Mouse (Mus musculus) brain, embryonic 18.5 days (tissue): ENCODE measurements around the gene Gprc5b.

ENCODE experiments used
- DNase-seq: peaks from one replicate; pipeline ENCODE4 v3.0.0-alpha.2; 2012; ENCODE audit warnings: low read depth, low spot score

Gene Gprc5b

DNA sequence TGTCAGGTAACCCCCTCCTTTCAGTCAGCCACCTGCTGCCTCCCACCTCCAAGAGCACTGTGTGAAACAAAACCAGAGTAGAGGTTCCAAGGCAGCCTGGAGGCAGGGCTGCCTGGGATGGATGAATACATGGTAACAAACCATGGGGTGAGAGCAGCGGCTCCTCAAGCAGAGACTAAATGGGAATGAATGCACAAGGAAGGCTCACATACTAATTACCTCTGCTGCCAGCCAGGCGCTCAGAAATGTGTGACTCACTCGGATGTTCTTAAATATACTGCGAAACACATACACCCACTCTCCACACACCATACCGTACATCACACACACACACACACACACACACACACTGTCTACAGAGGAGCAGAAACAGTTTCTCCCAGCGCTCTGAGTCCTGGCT is 4.7 kb downstream of the Gprc5b start:
- no peak for DNase-seq

DNA sequence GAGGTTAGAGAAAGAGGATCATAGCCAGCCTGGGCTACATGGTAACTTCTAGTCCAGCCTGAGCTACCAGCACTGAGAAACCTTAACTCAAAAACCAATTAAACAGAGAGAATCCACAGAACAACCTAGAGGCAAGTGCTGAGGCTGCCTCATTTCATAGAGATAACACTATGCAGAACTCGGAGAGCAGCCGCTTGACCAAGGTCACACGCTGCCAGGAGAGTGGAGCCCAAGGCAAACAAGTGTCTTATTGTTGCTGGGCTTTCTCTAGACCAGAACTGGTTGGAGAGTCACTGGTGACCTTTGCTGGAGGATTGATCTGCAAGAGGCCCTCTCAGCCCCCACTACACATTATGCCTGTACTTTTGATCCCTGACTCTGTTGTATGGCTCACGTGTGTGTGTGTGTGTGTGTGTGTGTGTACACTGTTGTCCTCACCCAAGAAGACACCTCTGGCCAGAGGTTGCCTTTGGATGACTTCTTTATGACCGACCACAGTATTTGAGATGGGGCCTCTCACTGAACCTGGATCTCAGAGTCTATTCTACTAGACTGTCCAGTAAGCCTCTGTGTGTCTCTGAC is 5.6 kb downstream of the Gprc5b start:
- DNase-seq: no peak

DNA sequence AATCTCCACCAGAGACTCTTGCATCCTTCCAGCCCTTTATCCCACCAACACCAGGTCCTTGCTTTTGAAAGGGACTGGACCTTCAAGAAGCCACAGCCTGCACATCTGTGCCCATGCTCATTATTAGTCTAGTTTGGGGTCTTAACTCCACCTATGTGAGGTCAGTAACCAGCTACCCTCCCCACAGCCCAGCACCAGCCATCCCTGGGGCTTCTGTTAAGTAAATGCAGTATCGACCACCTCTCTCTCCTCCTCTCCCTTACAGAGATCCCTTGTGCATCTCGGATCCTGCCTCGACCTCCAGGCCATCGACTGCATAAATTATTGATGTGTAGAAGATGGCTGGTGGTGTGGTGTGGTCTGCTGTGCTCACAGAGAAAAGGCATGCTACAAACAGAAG is 8.6 kb downstream of the Gprc5b start:
- DNase-seq: no peak

- DNase-seq: no peak
Measured at GRCm38 (mm10) chr7:118985786-118986185, 9.2 kb downstream of the Gprc5b start.

- no peak for DNase-seq
Measured at GRCm38 (mm10) chr7:118983961-118984360, 11.1 kb downstream of the Gprc5b start.

DNA sequence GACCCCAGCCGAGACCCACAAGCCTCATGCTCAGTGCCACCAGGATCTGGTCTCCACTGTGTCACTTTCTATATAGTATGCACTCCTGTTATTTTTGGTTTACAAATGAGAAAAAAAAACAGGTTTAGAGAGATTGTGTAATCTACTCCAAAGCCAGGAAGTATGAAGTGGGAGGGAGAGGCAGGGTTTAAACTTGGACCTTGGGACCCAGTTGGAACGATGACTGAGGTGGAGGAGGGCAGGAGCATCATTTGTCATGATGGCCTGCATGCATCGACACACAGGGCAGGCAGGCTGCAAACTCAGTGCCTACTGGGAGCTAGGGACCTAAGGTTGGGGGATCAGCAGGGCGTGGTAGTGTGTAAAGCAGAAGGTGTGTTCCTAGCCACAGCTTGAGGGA is 12.4 kb downstream of the Gprc5b start:
- DNase-seq: no peak

GRCm38 (mm10) chr7:118981831-118982230 is 13.2 kb downstream of the Gprc5b start:
- no peak for DNase-seq

- no peak for DNase-seq
Measured at GRCm38 (mm10) chr7:118981346-118981745, 13.7 kb downstream of the Gprc5b start.

DNA sequence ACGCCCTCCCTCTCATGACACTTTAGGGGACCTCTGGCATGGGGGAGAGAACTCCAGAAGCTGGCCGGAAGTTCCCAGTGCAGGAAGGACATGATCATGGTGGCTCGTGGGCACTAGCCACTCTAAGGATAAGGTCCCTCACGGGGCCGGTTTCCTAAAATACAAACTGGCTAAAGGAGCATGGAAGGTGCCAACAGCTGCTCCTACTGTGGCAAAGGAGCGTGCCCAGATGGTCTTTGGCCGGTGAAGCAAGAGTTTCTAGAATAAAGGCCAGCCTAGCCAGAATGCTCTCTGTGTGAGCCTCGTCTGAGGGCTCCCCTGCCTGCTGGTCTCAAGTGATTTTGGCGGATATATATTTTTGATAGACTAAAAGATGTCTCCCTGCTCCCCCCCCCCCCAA is 15.3 kb downstream of the Gprc5b start:
- DNase-seq: no peak

DNA sequence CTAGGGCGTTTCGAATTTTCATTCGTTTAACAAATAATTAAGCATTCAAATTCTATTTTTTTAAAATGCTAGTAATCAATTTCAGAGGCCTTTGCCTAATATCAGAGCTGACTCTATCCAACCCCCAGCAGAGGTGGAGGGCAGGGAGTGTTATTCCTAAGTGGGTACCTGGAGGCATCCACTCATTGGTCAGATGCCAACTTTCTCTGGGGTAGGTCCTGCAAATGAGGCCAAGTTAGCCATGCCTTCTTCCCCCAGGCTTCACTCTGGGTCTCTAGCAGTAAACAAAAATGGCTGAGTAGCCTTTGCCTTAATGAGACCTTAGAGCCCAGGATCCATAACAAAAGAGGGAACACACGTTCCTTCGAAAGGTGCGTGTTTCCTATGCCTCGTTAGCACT is 15.9 kb downstream of the Gprc5b start:
- DNase-seq: no peak

- DNase-seq: no peak
Measured at GRCm38 (mm10) chr7:118977167-118977543, 17.9 kb downstream of the Gprc5b start.

DNA sequence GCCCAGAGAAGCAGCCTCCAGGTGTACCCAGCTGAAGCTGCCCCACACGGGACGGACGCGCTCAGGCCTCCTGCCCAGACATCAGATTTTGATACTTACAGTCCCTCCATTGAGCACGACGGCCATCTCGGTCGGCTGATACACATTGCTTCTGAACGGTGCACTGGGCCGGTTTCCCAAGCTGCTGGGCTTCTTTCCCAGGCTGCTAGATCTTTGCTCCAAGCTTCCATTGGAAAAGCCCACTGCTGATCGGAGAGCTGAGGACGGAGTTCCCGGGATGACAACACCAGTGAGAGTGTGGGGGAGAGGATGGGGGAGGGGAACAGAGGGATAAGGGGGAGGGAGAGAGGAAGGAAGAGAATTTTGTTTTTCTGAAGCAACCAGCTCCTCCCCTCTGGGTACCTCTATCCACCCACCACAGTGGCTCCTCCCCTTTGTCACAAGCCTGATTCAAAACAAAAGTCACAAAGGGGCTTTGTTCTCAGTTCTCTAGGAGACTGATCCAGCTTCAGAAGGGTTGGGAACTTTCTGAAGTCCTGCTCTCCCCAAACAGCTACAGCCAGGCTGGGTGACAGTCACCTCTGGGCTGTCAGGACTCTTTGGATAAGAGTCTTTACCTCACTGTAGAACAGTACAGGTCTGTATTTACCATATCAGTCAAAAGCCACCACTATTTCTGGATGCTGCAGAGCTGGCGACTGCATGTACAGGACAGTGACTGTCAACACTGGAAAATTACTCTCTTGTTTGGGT is 18.4 kb downstream of the Gprc5b start:
- DNase-seq: no peak

DNA sequence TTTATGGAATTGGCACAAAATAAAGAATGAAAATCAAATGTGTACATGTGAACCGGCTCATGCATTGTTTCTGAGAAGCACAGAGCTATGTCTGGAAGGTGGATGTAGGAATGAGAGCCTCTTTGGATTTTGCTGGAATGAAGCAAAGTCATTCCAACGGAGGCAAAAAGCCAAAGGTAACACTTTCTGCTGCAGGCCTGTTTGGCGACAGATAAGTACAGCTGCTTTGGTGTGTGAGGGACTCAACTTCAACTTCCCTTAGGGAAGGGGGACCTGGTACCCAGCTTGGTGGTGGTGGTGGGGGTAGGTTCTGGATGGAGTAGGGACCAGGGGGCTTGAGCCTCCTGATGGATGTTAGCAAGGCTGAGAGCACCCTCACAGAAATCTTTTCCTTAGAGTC is 19.2 kb downstream of the Gprc5b start:
- DNase-seq: no peak

GRCm38 (mm10) chr7:118973377-118973776 is 21.6 kb downstream of the Gprc5b start:
- DNase-seq: no peak

- DNase-seq: no peak
Measured at GRCm38 (mm10) chr7:118972306-118972705, 22.7 kb downstream of the Gprc5b start.

GRCm38 (mm10) chr7:118971499-118971898 is 23.5 kb downstream of the Gprc5b start:
- DNase-seq: no peak

DNA sequence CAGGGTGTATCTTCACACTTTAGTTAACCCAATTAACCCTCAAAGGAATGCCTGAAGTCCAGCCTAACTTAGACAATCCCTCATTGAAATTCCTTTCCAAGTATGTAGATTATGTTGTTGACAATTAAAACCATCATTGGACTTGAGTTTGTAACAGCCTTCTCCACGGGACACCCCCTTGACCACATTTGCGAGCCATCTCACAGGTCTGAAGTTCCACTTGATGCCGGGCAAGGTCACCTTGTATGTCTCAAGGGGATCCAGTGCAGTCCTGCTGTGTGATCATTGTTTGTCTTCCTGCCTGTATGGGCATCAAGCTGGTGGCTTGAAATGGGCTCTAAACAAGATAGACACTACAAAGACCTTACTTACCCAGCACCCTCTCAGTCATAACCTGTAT is 26.1 kb downstream of the Gprc5b start:
- DNase-seq: no peak

DNA sequence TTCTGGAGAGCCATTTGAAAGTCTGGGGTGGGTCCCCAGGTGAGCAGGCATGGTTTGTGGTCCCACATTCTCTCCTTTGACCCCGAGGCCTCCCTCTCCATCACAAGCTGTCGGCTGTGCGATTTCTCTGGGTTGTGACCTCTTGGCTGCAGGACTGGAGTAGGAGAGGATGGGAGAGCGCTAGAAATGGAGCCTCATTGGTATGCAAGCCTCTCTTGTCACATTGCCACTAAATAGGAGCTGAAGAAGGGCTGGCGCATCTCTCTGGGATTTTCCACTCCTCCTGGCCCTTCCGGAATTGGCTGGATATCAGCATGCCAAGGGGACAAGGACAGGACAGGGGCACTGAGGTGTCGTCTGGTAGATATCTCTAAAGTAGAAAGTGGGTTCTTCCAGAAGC is 29.8 kb downstream of the Gprc5b start:
- DNase-seq: no peak

DNA sequence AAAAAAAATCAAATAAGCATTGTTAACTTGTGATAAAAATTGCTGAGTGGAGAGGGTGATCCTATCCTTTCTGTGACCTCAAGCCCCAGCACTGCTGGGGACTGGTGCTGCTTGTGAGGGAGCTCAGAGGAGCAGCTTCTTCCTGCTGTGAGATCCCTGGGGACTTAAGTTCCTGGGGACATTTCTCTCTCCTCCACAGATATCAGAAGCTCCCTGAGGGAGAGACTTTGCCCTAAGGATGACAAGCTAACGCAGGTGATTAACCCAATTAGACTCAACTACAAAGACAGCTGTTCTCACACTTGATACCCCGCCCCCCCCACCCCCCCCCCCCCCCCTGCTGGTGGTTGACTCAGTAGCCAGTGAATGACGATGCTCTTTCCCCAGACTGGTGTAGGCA is 30.2 kb downstream of the Gprc5b start:
- DNase-seq: no peak

DNA sequence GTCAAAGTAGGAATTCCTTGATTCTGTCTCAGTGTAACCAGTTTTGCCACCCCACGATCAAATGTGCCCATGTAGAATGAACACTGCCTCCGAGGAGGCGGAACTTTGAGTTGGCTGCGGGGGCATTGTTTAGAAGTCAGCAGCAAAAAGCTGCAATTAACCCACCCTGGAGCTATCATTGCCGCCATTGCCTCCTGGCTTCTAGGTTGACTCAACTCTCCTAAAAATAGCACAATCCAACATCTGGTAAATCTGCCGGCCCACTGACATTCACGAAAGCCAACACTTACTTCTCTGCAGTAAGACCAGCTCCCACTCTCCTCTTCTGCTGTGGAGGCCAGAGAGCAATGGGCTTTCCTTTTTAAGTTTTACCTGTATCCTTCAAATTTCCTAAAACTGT is 35.8 kb downstream of the Gprc5b start:
- no peak for DNase-seq

DNA sequence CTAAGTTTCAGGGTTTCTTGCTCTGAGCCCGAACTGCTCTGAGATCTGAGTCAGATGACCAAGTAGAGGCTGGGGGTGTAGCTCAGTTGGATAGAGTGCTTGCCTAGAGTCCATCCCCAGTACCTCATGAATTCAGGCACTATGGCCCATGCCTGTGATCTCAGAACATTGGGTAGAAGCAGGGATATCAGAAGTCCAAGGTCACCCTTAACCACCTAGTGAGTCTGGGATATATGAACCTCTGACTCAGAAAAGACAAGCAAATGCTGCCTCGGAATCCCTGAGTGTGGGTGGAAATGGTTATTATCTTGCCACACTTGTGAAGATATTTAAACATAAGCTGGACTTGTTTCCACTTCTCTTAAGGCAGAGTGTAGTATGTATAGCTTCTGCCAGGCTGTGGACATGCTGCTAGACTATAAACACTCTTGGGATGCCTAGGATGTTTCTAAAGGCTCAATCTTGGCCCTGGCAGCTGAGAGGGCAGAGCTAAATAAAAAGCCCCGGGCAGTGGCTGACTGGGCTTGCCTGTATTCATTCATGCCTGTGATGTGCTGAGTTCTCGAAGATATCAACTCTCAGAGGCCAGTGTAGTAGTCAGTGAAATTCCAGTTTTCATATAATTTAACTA is 38.3 kb downstream of the Gprc5b start:
- DNase-seq: no peak

- DNase-seq: no peak
Measured at GRCm38 (mm10) chr7:118954968-118955367, 40.0 kb downstream of the Gprc5b start.

DNA sequence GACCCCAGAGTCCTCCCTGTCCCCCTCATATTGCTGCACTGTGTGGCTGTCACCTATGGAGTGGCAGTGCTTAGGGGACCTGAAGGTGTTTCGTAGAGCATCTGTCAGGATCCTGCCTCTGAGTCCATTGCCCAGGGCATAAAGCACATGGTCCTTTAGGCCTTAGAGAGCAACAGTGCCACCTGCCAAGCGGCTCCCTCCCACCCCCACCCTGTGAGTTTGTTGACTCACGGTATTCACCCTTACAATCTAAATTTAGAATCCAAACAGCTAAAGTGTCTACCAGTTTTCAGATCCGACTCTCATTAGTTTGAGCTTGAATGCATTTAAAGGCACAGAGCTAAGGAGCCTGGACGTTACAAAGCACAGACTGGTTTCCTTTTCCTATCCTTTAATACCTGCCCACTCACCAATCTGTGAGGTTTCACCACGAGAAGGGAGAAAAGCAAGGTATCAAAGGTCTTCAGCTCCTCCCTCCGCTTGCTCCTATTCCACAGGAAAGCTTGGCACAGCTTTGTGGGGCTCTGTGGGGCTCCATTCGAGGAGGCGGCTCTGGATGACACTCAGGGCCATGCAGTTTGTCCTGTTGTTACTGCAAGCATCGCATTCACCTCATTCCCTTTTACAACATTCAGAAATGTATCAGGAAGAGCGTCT is 41.3 kb downstream of the Gprc5b start:
- DNase-seq: no peak
